Mouse (Mus musculus): Measurements from ENCODE around the gene Fgfr2. TPM values are rescaled to one million over a fixed set of nuclear protein-coding genes. Genes with fewer than 3 reads are reported as not detected.

Fgfr2 gene
- total and polyA plus RNA-seq, 2 experiments from 2014 or later = 12.1 to 32.6 TPM

GRCm38 (mm10) chr7:132781130-132781814 is 341.9 kb downstream of the Fgfr2 start:
- 9% methylated on average over 7 of the region's 7 CpGs for WGBS
- peak; percentile 76 for DNase-seq (ENCODE audit: low spot score)
- H3K9ac ChIP-seq (replicated peaks; ENCODE audit: low read length, poor library complexity, severe bottlenecking) = no peak overlapping the region

GRCm38 (mm10) chr7:132780611-132781010 is 342.5 kb downstream of the Fgfr2 start:
- Histone ChIP-seq H3K4me2 (ENCODE audit: low read depth, low read length, poor library complexity, severe bottlenecking) (no peak overlapping the region), H3K4me3 (ENCODE audit: low read depth, low read length) (no peak overlapping the region), H3K4me1 (ENCODE audit: insufficient read depth, low read length) (peaks cover 17% of the 10 kb centered on the region), H3K36me3 (ENCODE audit: insufficient read depth, low read length) (peaks cover 3% of the 10 kb centered on the region), H3K9ac (replicated peaks; ENCODE audit: low read length, poor library complexity, severe bottlenecking) (no peak overlapping the region), H3K9me3 (ENCODE audit: low read length) (no peaks in the 10 kb centered on the region), H3K27ac (ENCODE audit: low read depth, low read length) (peak overlapping the region; percentile 44), H3K27me3 (ENCODE audit: insufficient read depth, low read length) (no peaks in the 10 kb centered on the region)
- DNase-seq (ENCODE audit: low spot score) = peak; percentile 59
- WGBS = 25% methylated on average over 4 of the region's 4 CpGs
- ATAC-seq (ENCODE audit: low FRiP score) = peak; percentile 39; the same call in 1 of the 2 replicates
- peak; percentile 44 for TF ChIP-seq CTCF (IDR thresholded peaks at IDR 0.05)

More at GRCm38 (mm10) chr7:132781130-132781814, 341.9 kb downstream of the Fgfr2 start:
- Histone ChIP-seq H3K27me3 (ENCODE audit: insufficient read depth, low read length) (no peaks in the 10 kb centered on the region), H3K4me3 (ENCODE audit: low read depth, low read length) (no peak overlapping the region), H3K27ac (ENCODE audit: low read depth, low read length) (peak overlapping the region; percentile 44), H3K4me1 (ENCODE audit: insufficient read depth, low read length) (peaks cover 17% of the 10 kb centered on the region), H3K4me2 (ENCODE audit: low read depth, low read length, poor library complexity, severe bottlenecking) (no peak overlapping the region), H3K9me3 (ENCODE audit: low read length) (no peaks in the 10 kb centered on the region), H3K36me3 (ENCODE audit: insufficient read depth, low read length) (peaks cover 3% of the 10 kb centered on the region)
- peak; percentile 49; the same call in 1 of the 2 replicates for TF ChIP-seq CTCF (IDR thresholded peaks at IDR 0.05)
- peak; percentile 67 for ATAC-seq (ENCODE audit: low FRiP score)

GRCm38 (mm10) chr7:132778630-132779029 is 344.5 kb downstream of the Fgfr2 start:
- Histone ChIP-seq H3K27me3 (ENCODE audit: insufficient read depth, low read length) (no peaks in the 10 kb centered on the region), H3K27ac (ENCODE audit: low read depth, low read length) (no peak overlapping the region), H3K4me1 (ENCODE audit: insufficient read depth, low read length) (peaks cover 17% of the 10 kb centered on the region), H3K36me3 (ENCODE audit: insufficient read depth, low read length) (peaks cover 3% of the 10 kb centered on the region), H3K9me3 (ENCODE audit: low read length) (no peaks in the 10 kb centered on the region), H3K4me3 (ENCODE audit: low read depth, low read length) (no peak overlapping the region), H3K9ac (replicated peaks; ENCODE audit: low read length, poor library complexity, severe bottlenecking) (no peak overlapping the region), H3K4me2 (ENCODE audit: low read depth, low read length, poor library complexity, severe bottlenecking) (no peak overlapping the region)
- no peak for TF ChIP-seq CTCF (IDR thresholded peaks at IDR 0.05)
- 93% methylated on average over 13 of the region's 13 CpGs for WGBS
- ATAC-seq (ENCODE audit: low FRiP score) (no peak), DNase-seq (ENCODE audit: low spot score) (no peak)

- DNase-seq (ENCODE audit: low spot score) = no peak
- 74% methylated on average over 1 of the region's 1 CpGs for WGBS
- TF ChIP-seq CTCF (IDR thresholded peaks at IDR 0.05) = no peak
Measured at GRCm38 (mm10) chr7:132777728-132778453, 345.3 kb downstream of the Fgfr2 start.

GRCm38 (mm10) chr7:132777117-132777516 is 346.0 kb downstream of the Fgfr2 start:
- Histone ChIP-seq H3K27ac (ENCODE audit: low read depth, low read length) (no peak overlapping the region), H3K36me3 (ENCODE audit: insufficient read depth, low read length) (peaks cover 3% of the 10 kb centered on the region), H3K27me3 (ENCODE audit: insufficient read depth, low read length) (no peaks in the 10 kb centered on the region), H3K9me3 (ENCODE audit: low read length) (no peaks in the 10 kb centered on the region), H3K9ac (replicated peaks; ENCODE audit: low read length, poor library complexity, severe bottlenecking) (no peak overlapping the region), H3K4me1 (ENCODE audit: insufficient read depth, low read length) (peaks cover 17% of the 10 kb centered on the region), H3K4me3 (ENCODE audit: low read depth, low read length) (no peak overlapping the region), H3K4me2 (ENCODE audit: low read depth, low read length, poor library complexity, severe bottlenecking) (no peak overlapping the region)
- no peak for DNase-seq (ENCODE audit: low spot score)
- 94% methylated on average over 7 of the region's 7 CpGs for whole genome bisulfite sequencing
- no peak for TF ChIP-seq CTCF (IDR thresholded peaks at IDR 0.05)
- ATAC-seq (ENCODE audit: low FRiP score) = no peak

More at GRCm38 (mm10) chr7:132777728-132778453, 345.3 kb downstream of the Fgfr2 start:
- Histone ChIP-seq H3K27ac (ENCODE audit: low read depth, low read length) (no peak overlapping the region), H3K9me3 (ENCODE audit: low read length) (no peaks in the 10 kb centered on the region), H3K4me3 (ENCODE audit: low read depth, low read length) (no peak overlapping the region), H3K36me3 (ENCODE audit: insufficient read depth, low read length) (peaks cover 3% of the 10 kb centered on the region), H3K9ac (replicated peaks; ENCODE audit: low read length, poor library complexity, severe bottlenecking) (no peak overlapping the region), H3K27me3 (ENCODE audit: insufficient read depth, low read length) (no peaks in the 10 kb centered on the region), H3K4me1 (ENCODE audit: insufficient read depth, low read length) (peaks cover 17% of the 10 kb centered on the region), H3K4me2 (ENCODE audit: low read depth, low read length, poor library complexity, severe bottlenecking) (no peak overlapping the region)
- no peak for ATAC-seq (ENCODE audit: low FRiP score)

Measured in midbrain, postnatal 0 days (tissue).